Mouse (Mus musculus) forelimb bud, embryonic 11.5 days (tissue): ENCODE measurements around the gene Pls1.

Source experiments
- DNase-seq: peaks from one replicate; pipeline ENCODE4 v3.0.0-alpha.2; 2012; ENCODE audit warnings: low read depth, low spot score

The Pls1 gene

GRCm38 (mm10) chr9:95803783-95804182 lies 41.3 kb downstream of the Pls1 start:
- DNase-seq = no peak

DNA sequence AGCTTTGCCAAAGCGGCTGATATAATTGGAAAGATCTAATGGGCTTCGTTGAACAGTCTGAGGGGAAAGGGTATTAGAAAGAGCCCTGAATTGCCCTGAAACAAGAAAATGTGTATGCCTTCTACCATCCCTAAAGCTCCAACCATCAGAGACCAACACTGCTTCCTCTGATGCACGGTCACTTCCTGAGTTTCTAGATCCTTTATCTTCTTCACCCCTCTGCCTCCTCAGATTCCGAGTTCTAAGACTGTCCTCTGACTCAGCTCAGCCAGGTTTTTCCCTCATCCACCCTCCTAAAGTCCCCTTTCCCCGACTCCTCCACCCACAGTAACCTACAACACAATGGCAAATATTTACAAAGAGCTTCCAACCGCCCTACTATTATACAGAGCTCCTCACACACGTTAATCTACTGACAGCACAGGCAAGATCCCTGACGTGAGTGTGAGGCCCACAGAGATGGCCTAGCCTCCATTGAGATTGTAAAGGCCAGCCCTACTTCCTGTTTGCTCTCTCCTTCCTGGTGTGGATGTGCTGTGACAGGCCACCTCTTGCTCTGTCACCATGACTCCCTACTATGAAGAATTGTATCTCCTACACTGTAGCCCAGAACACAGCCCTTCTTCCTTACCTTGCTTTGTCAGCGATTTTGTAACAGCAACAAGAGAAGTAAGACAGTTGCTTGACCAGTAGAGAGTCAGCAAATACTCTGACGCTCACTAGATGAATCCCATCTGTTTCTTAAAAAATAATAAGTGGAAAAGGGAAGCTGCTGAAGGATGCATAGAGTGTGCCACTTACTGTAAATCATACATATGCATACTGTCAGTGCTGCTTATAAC lies 43.3 kb downstream of the Pls1 start:
- no peak for DNase-seq

GRCm38 (mm10) chr9:95796323-95796722 lies 48.8 kb downstream of the Pls1 start:
- no peak for DNase-seq

- no peak for DNase-seq
Observed at GRCm38 (mm10) chr9:95795844-95796243, 49.3 kb downstream of the Pls1 start.

DNA sequence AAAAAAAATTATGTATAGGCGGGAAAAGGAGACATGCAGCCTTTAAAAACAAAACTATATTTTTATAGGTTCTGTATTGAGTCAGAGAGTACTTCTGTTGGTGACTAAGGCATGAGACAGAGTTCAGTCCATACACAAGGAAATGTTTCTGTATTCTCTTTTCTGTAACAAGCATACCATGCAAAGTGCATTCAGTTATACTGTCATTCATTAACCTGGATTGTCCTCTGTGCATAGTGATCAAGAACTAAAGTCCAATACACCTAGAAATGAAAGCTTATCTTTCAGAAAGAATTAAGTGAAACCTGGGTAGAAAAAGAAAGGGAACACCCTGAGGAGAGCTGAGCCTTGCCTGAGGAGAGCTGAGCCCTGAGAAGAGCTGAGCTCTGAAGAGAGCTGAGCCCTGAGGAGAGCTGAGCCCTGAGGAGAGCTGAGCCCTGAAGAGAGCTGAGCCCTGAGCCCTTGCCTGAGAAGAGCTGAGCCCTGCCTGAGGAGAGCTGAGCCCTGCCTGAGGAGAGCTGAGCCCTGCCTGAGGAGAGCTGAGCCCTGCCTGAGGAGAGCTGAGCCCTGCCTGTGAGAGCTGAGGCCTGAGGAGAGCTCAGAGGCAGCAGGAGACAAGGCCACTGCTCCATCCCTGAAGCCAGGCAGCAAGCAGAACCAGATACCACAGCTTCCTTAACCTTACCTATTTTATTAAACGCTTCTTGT lies 49.9 kb downstream of the Pls1 start:
- DNase-seq = no peak

DNA sequence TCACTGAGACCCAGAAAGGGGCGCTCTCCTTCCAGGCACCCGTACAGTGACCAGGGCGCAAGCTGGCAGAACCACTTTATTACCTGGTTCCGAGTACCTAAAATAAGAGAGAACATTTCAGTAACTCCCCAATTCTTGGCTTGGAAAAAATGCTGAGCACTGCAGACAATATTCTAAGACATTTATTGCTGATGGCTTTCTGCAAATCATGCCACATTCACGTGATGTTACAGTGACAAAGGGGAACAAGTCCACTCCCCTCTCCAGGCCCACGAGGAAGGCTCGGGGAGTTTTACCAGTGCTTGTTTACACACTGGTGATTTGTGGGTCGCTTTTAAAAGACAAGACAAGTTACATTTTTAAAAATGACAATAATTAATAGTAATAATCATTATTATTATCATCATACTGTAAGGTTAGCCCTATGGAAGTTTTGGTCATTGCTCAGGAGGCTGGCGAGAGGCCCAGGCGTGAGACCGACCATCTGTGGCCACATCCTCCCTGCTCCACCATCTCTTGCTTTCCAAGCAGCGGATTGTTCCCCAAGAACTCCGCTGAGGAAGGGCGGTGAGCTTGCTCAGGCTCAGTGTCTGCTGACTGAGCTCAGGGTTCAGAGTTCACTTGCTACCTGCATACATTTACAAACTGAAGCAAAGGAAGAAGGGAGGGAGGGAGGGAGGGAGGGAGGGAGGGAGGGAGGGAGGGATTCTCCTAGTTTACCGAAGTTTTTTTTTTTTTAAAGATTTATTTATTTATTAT lies 50.9 kb downstream of the Pls1 start:
- no peak for DNase-seq

DNA sequence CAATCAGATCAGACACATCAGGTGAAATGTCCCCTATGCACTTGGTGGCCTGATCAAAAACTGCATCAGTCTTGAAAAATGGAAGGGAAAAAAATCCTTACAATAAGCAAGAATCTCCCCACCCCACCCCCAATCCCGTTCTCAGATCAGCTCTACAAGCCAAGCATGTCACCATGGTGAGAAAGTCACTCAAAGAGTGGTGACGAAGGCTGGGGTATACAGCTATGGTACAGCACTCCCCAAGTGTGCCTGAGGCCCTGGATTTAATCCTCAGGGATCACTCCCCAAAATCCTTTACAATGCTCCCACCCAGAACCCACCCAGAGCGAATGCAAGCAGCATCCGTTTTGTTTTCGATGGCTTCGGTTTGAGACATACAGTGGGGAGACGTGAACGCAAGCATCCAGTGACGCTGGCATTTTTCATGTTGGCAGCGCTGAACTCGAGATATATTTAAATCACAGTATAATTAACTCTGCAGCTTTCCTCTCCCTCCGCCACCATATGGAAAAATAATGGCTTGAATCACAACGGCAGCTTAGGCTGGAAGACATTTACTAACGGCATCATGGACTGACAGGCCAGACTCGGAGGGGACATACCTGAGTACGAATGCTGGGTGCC lies 60.1 kb downstream of the Pls1 start:
- no peak for DNase-seq

DNA sequence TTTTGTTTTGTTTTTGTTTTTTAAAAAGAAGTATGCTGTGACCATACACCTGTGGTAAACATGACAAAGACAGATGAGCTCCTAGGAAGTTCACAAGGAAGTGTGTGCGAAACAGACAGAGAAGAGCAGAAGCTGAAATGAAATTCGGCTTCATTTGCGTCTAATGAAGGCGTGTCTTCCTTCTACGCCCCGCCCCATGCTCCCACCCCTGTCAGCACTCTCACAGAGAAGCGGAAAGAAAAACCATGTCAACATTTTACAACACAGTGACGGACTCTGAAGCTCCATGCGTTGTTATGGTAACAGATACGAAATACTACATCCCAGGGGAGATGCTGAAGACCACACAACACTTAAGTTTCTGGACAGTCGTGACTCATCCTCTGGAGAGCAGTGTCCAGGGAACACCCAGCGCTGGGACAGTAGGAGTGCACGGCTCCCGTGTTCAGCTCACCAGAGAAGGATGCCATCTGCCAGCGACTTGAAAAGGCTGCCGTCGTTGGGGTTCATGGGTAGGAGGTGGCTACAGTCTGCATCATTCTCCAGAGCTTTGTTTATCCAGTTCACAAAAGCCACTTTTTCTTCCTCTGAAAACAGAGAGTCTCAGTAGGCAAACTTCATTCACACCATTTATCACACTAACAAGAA lies 61.3 kb downstream of the Pls1 start:
- no peak for DNase-seq

- DNase-seq = no peak
Observed at GRCm38 (mm10) chr9:95771671-95772070, 73.4 kb downstream of the Pls1 start.

DNA sequence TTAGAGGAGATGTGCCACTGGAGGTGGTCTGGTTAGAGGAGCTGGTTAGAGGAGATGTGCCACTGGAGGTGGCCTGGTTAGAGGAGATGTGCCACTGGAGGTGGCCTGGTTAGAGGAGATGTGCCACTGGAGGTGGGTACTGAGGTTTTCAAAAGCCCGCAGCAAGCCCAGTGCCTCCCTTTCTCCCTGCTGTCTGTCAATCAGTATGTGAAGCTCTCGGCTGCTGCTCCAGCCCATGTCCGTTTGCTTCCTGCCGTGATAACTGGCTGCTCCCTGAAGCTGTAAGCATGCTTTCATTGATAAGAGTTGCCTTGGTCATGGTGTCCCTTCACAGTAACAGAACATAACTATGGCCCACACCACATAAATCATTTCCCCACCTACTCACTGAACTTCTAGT lies 81.9 kb downstream of the Pls1 start:
- no peak for DNase-seq

DNA sequence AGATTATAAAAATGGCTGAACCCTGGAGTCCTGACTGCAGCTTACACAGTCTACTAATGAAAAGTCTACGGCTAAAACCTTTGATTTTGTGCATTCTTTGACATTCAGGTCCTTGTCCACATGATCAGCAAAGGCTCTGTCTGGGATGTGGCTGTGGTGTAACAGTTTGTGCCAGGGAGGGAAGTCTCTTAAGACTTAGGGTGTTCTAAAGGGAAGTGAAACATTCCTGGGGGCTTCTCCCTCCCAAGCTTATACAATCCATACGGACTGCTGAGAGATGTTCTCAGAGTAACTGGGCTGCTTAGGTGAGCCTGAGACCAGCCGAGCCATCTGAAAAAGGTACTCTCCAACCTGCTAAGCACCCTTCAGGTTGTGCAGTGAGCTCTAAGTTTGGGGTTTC lies 82.9 kb downstream of the Pls1 start:
- no peak for DNase-seq

- DNase-seq = no peak
Observed at GRCm38 (mm10) chr9:95761381-95761780, 83.7 kb downstream of the Pls1 start.

- no peak for DNase-seq
Observed at GRCm38 (mm10) chr9:95750746-95751145, 94.4 kb downstream of the Pls1 start.

DNA sequence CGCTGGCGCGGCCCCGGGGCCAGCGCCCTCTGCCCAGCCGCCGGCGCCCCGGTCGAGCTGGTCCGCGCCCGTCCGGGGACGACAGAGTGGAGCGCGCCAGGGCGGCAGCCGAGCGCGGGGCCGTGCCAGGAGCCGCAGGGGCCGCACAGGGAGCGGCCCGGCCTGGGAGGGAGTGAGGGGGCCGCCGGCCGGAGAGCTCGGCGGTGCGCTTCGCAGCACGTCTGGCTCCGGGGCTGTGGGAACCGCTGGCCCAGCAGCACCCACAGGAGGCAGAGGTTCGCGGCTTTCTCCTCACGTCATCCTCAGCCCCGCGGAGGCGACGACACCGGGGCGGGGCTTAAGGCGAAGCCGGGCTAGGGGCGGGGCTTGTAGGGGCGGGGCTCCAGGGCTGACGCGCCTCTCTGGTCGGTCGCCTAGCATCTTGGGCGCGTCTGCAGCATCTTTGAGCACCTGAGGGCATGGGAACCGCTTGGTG lies 95.0 kb downstream of the Pls1 start, which contains the start of gene Trpc1:
TSS of gene Trpc1 (minus strand) at position 339 of the 475 bp plus-strand sequence.
- DNase-seq = peak; percentile 69

DNA sequence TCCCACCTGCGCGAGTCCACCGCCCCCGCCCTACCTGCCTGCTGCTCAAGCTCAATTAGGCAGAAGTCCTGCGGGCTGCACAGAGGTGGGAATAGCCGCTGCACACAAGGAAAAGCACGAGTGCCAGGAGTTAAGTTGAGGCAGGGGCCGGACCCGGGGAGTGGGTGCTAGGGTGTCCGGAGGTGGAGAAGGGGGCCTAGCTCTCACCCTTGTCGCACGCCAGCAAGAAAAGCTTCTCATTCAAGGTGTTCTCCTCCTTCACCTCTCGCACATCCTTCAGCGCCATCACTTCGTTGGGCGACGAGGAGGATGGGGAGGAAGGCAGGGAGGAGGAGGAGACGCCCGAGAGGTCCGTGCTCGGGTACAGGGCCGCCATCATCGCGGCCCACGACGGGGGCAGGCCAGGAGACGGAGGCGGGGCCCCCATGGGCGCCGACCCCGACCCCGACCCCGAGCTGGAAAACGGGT lies 95.6 kb downstream of the Pls1 start:
- no peak for DNase-seq

DNA sequence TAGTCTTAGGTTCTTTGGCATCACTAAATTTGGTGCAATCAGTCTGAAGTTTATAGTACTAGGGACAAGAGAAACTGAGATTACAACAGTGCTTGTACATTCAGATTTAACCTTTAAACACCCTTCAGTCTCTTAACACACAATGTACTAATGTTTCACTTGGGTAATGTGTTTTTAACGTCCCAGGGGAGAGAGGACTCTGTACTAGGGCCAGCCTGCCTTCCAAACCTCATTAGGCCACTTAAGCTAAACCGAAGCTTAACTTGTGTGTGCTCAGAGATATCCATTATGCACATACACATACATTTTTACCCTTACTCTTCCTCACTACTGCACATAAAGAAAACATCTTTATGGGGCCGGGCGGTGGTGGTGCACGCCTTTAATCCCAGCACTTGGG lies 97.8 kb downstream of the Pls1 start:
- DNase-seq = no peak

GRCm38 (mm10) chr9:95744845-95745613 lies 100.1 kb downstream of the Pls1 start:
- no peak for DNase-seq

DNA sequence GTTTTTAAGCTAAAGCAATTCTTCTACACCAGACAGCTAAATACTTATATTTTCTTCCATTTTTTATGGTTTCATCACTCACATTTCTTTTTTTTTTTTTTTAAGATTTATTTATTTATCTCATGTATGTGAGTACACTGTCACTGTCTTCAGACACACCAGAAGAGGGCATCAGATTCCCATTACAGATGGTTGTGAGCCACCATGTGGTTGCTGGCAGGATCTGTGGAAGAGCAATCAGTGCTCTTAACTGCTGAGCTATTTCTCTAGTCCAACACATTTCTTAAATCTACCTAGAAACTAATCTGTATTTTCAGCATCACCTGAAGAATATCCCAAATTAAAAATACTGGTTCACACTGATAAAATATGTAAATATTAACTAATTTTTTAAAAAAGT lies 108.9 kb downstream of the Pls1 start:
- no peak for DNase-seq

- DNase-seq = no peak
Observed at GRCm38 (mm10) chr9:95712574-95712973, 132.5 kb downstream of the Pls1 start.

DNA sequence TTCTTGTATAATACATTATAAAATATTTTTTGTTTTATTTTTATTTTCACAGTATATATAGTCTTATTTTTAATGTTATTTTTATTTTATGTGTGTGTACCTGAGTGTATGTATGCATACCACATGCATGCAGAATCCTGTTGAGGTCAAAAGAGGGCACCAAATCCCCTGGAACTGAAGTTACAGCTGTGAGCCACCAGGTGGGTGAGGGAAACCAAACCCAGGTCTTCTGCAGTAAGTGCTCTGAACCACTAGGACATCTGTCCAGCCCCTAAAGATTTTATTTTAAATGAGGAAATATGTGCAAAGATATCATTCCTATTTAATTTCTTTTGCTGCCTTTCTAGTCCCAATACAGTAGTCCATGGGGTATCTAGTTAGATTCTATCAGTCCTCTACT lies 136.2 kb downstream of the Pls1 start:
- no peak for DNase-seq
